Mouse (Mus musculus) midbrain, embryonic 14.5 days (tissue): ENCODE measurements around the gene Sgo2a. TPM values are rescaled to one million over a fixed set of nuclear protein-coding genes. Genes with fewer than 3 reads are reported as not detected.
"Not testable (repeated sequence)": the region's sequence is repeated elsewhere in the genome, so short reads cannot be mapped to it uniquely, and the experiment has no call there.

ENCODE experiments used
- ATAC-seq: fragments of 200-750 bp; cut with Nextera tagmentation; 2 replicates; pipeline ENCODE4 v1.8.0; 2017; ENCODE audit warnings: moderate number of reproducible peaks, moderate library complexity; ENCODE audit not compliant: low FRiP score, low TSS enrichment
- DNase-seq: peaks from one replicate; pipeline ENCODE4 v3.0.0-alpha.2; 2015
- H3K27ac ChIP-seq: fragments of 300-500 bp; sonication (generic); replicated peaks from 2 replicates; pipeline ENCODE4 v1.5.1; 2014; ENCODE audit warnings: mild to moderate bottlenecking, low read depth, low read length, moderate library complexity
- H3K27me3 ChIP-seq: fragments of 300-500 bp; sonication (generic); 2 replicates; pipeline ENCODE4 v1.6.1; 2014; ENCODE audit warnings: low read length, control low read depth, mixed read lengths; ENCODE audit not compliant: control insufficient read depth, insufficient read depth
- H3K36me3 ChIP-seq: fragments of 300-500 bp; sonication (generic); 2 replicates; pipeline ENCODE4 v1.6.1; 2014; ENCODE audit warnings: low read length, control low read depth; ENCODE audit not compliant: control insufficient read depth, insufficient read depth
- H3K4me1 ChIP-seq: fragments of 300-500 bp; sonication (generic); 2 replicates; pipeline ENCODE4 v1.6.1; 2014; ENCODE audit warnings: mild to moderate bottlenecking, antibody characterized with exemption, low read length, control low read depth; ENCODE audit not compliant: control insufficient read depth, insufficient read depth
- H3K4me2 ChIP-seq: fragments of 300-500 bp; sonication (generic); 2 replicates; pipeline ENCODE4 v1.6.1; 2014; ENCODE audit warnings: mild to moderate bottlenecking, low read length, moderate library complexity
- H3K4me3 ChIP-seq: fragments of 300-500 bp; sonication (generic); replicated peaks from 2 replicates; pipeline ENCODE4 v1.5.1; 2014; ENCODE audit warnings: low read depth, low read length
- H3K9ac ChIP-seq: fragments of 300-500 bp; sonication (generic); replicated peaks from 2 replicates; pipeline ENCODE4 v1.6.1; 2014; ENCODE audit warnings: mild to moderate bottlenecking, low read length, moderate library complexity
- H3K9me3 ChIP-seq: fragments of 300-500 bp; sonication (generic); 2 replicates; pipeline ENCODE4 v1.6.1; 2016; ENCODE audit warnings: low read length, control low read depth, mixed read lengths; ENCODE audit not compliant: control insufficient read depth
- WGBS: fragments of 180-500 bp; shearing (Covaris S2); extraction: QIAGEN DNeasy Blood & Tissue Kit; methylation state at CpG from one replicate; pipeline ENCODE4 v1.1.7; 2014; 5-methylcytosine and 5-hydroxymethylcytosine counted together
- polyA plus RNA-seq: library from polyadenylated mRNA; unstranded; fragments of >200 nt; fragmentation: Nextera tagmentation; extraction: Ambion mirVana; gene quantifications from 2 replicates; pipeline ENCODE4 v1.2.1, GENCODE M21; 2014

Gene Sgo2a
- polyA plus RNA-seq, 1 experiment from 2014 or later = 5.2 TPM

DNA sequence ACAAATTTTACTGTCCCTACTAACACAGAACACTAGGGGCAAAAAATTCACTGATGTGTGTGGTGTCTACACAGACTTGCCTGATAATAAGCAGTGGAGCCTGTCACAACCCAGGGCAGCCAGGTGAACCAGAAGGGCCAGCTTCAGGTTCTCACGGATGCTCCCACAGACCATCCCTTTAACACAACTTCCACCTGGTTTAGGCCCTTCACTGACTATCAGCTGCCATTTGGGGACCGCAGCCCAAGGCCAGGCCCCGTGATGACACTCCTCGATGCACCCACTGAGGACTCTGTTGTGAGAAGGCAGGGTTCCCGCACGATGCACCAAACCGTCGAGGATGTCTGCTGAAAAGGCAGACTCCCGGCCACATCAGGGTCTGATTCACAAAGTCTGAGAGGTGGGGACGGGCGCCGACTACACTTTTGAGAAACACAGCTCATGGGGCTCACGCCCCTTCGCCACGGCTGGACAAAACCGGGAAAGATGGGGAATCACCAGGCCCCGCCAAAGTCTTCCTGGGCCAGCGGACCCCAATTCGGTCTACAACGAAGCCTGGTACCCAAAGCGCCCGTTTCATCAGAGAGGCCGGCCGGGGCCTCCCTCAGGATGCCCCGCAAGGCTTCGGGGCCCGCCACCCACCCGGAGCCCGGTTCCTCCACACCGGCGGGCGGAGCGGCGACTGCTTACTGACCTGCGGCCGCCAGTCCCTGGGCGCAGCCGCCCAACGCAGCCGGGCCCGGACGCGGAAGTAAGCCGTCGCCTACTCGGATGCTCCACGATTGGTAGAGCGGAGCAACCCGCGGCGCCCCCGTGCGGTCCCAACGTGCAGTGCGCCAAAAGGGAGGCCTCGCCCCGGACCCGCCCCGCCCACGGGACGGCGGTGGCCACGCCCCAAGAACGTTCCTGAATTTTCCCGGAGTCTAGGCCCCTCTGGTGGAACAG, 26.2 kb upstream of the Sgo2a start:
- peaks cover 12% of the 10 kb centered on the region for H3K36me3 ChIP-seq
- H3K4me3 ChIP-seq = peak overlapping the region; percentile 76
- no peaks in the 10 kb centered on the region for H3K9me3 ChIP-seq
- H3K4me2 ChIP-seq = peak overlapping the region; percentile 73
- no peaks in the 10 kb centered on the region for H3K27me3 ChIP-seq
- ATAC-seq (peak; percentile 95), DNase-seq (peak; percentile 97)
- under 1% methylated on average over 65 of the region's 65 CpGs for WGBS
- H3K27ac ChIP-seq = peak overlapping the region; percentile 78
- peak overlapping the region; percentile 85 for H3K9ac ChIP-seq
- H3K4me1 ChIP-seq = peaks cover 12% of the 10 kb centered on the region; the same call in 1 of the 2 replicates

DNA sequence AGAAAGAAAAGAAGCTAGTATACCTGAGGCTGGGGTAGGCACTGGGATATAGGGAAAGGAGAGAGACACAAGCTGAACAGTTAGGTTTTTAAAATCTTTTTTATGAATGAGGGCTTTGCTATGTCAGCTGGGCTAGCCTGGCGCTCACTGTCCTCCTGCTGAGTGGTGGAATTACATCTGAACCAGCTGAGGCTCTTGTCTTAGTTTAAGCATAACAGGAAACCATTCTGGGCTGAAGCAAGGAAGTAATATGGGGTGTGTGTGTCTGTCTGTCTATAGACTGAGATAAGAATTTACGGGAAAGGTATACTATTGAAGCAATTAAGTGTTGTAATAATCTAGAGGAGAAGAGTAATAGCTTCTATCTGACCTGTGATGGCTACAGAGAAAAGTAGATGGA, 24.2 kb upstream of the Sgo2a start:
- H3K4me1 ChIP-seq = peaks cover 12% of the 10 kb centered on the region; the same call in 1 of the 2 replicates
- H3K9me3 ChIP-seq = no peaks in the 10 kb centered on the region
- H3K9ac ChIP-seq = no peak overlapping the region
- DNase-seq = no peak
- H3K4me2 ChIP-seq = no peak overlapping the region
- no peaks in the 10 kb centered on the region; the same call in 1 of the 2 replicates for H3K36me3 ChIP-seq
- 89% methylated on average over 2 of the region's 2 CpGs for WGBS
- H3K4me3 ChIP-seq = no peak overlapping the region
- H3K27ac ChIP-seq = no peak overlapping the region
- ATAC-seq = no peak
- no peaks in the 10 kb centered on the region for H3K27me3 ChIP-seq

DNA sequence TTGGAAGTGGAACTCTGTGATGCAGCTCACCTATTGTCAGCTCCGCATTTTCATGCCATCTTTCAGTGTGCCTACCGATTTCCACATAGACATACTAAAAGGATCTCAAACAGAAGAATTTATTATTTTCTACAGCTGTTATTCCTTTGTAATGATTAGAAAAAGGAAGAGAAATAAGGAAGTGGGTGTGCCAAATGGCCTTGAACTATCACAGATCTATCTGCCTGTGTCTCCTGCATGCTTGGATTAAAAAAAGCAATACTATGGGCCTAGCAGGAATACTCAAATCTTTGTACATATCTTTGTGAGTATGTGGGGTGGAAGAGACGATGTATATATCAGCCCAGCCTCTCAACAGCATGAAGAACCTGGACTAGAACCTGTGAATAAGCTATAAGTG, 18.9 kb upstream of the Sgo2a start:
- H3K4me3 ChIP-seq = no peak overlapping the region
- H3K4me1 ChIP-seq = no peaks in the 10 kb centered on the region
- no peaks in the 10 kb centered on the region for H3K9me3 ChIP-seq
- DNase-seq (no peak), ATAC-seq (no peak)
- no peaks in the 10 kb centered on the region for H3K27me3 ChIP-seq
- H3K27ac ChIP-seq = no peak overlapping the region
- H3K9ac ChIP-seq = no peak overlapping the region
- WGBS = 86% methylated on average over 3 of the region's 3 CpGs
- no peak overlapping the region for H3K4me2 ChIP-seq
- no peaks in the 10 kb centered on the region for H3K36me3 ChIP-seq

DNA sequence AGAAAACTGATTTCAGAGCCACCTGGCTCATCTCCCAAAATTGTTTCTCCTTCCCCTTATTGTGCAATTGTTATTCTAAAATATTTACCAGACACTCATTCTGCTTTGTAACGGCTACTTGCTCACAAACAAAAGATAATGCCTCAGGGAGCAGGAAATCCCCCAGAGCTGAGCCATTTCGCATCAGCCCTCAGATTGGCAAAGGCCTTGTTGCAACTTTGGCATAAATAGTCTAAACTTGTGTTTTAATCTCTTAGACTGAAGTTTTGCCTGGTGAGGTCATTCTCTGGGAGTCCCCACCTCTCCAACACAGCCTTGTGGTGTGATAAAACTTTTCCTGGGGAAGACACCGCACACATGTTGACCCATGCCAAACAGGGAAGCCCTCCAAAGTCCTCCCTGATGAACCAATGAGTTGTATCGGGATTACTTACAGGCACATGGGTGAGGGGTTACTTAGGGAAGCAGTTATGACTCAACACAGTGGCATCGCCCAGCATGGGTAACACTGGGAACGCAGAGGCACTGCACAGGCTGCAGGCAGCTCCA, 6.6 kb upstream of the Sgo2a start:
- DNase-seq (no peak), ATAC-seq (no peak)

DNA sequence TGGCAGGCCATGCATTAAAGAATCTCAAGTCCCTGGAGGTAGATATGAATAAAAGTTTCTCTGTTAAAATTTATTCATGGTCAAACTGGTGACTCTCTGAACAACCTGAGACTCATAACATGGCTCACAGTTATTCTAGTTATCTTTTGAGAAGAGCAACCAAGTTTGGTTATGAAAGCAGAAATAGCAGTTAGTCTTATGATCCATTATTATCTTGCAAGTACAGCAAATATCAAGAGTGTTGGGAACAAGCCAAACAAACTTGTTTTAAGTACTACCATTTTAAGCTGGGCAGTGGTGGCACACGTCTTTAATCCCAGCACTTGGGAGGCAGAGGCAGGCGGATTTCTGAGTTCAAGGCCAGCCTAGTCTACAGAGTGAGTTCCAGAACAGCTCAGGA, 4.5 kb upstream of the Sgo2a start:
- H3K9ac ChIP-seq = no peak overlapping the region
- no peaks in the 10 kb centered on the region for H3K36me3 ChIP-seq
- H3K27ac ChIP-seq = no peak overlapping the region
- H3K4me2 ChIP-seq = no peak overlapping the region
- no peaks in the 10 kb centered on the region for H3K27me3 ChIP-seq
- peaks cover 1% of the 10 kb centered on the region; the same call in 1 of the 2 replicates for H3K4me1 ChIP-seq
- no peak overlapping the region for H3K4me3 ChIP-seq
- ATAC-seq (no peak), DNase-seq (no peak)
- 76% methylated on average over 2 of the region's 2 CpGs for WGBS
- H3K9me3 ChIP-seq = no peaks in the 10 kb centered on the region

More for the DNA sequence above, 6.6 kb upstream of the Sgo2a start:
- no peaks in the 10 kb centered on the region for H3K9me3 ChIP-seq
- H3K4me3 ChIP-seq = no peak overlapping the region
- no peaks in the 10 kb centered on the region for H3K36me3 ChIP-seq
- no peaks in the 10 kb centered on the region for H3K4me1 ChIP-seq
- WGBS = 52% methylated on average over 6 of the region's 6 CpGs
- H3K27ac ChIP-seq = no peak overlapping the region
- H3K9ac ChIP-seq = no peak overlapping the region
- H3K4me2 ChIP-seq = no peak overlapping the region
- no peaks in the 10 kb centered on the region for H3K27me3 ChIP-seq

DNA sequence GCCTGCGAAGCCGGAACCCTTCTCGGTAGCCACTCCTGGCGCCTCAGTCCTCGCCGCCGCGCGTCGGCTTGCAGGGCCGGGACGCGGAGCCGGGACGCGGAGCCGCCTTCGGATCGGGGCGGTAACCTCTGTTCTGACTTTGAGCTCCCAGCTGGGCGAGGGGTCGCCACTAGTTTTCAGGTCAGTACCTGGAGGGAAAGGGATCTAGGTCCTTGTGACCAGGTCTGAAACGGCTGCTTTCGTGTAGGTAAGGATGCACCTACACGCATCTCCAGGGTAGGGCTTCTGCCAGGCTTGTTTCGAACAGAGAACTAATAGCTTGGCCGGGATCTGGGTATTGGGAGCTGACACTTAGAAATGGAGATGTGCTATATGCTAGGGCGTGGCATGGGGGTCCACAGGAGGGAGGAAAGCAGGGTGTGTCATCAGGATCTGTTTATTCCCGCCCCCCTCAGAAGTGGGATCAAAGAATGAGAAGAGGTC, 403 bp downstream of the Sgo2a start:
- no peak overlapping the region for H3K27ac ChIP-seq
- ATAC-seq = no peak; the same call in 1 of the 2 replicates

DNA sequence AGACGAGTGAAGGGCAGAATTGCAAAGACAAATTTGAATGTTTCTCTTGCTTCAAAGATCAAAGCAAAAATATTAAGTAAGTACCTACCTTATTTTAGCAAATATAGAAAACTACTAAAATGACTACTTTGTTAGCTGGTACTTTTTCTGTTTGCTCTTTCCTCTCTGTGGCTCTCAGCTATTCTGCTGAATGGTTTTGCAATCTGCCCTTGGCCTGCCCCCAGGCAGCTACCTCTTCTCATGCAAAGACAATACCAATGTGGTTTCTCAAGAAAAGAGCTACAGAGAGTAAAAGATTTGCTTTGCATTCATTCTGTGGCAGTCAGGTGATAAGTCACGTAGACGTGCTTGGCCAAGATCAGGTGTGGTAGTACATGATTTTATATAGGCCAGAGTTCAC, 2.4 kb downstream of the Sgo2a start:
- WGBS = 84% methylated on average over 3 of the region's 3 CpGs

More for the DNA sequence above, 403 bp downstream of the Sgo2a start:
- Histone ChIP-seq H3K4me1 (peaks cover 11% of the 10 kb centered on the region), H3K27me3 (no peaks in the 10 kb centered on the region), H3K9me3 (no peaks in the 10 kb centered on the region), H3K4me2 (peak overlapping the region; percentile 94), H3K36me3 (0 out of 2 replicates have a peak, but pooled peaks cover 3% of the 10 kb centered on the region), H3K4me3 (peak overlapping the region; percentile 80), H3K9ac (peak overlapping the region; percentile 65)
- no peak for DNase-seq
- under 1% methylated on average over 29 of the region's 29 CpGs for WGBS

DNA sequence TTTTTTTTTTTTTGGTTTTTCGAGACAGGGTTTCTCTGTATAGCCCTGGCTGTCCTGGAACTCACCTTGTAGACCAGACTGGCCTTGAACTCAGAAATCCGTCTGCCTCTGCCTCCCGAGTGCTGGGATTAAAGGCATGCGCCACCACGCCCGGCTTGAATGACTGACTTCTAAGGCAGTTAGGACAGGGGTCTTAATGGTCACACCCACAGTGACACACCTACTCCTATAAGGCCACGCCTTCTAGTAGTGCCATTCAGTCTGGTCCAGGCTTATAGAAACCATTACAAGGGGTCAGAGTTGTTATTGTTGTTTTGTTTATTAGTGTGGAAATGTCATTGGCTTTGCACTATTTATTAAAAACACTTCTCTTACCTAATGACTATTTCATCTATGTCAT, 10.6 kb downstream of the Sgo2a start:
- ATAC-seq, H3K27me3 ChIP-seq, DNase-seq, H3K4me2 ChIP-seq, H3K36me3 ChIP-seq, H3K27ac ChIP-seq, H3K9ac ChIP-seq, H3K4me3 ChIP-seq, H3K9me3 ChIP-seq, H3K4me1 ChIP-seq: not testable (repeated sequence)
- WGBS = 98% methylated on average over 7 of the region's 7 CpGs

More for the DNA sequence above, 2.4 kb downstream of the Sgo2a start:
- Histone ChIP-seq H3K9ac (no peak overlapping the region), H3K27me3 (no peaks in the 10 kb centered on the region), H3K4me2 (no peak overlapping the region), H3K36me3 (0 out of 2 replicates have a peak, but pooled peaks cover 3% of the 10 kb centered on the region), H3K4me1 (peaks cover 11% of the 10 kb centered on the region), H3K27ac (no peak overlapping the region), H3K4me3 (no peak overlapping the region), H3K9me3 (no peaks in the 10 kb centered on the region)
- DNase-seq (no peak), ATAC-seq (no peak)
